Mouse (Mus musculus) spleen, adult 2 months (tissue): Measurements from ENCODE around the gene Meltf. TPM values are rescaled to one million over a fixed set of nuclear protein-coding genes. Genes with fewer than 3 reads are reported as not detected.

Experiments used
- DNase-seq, 2 experiments: peaks; one replicate each; pipeline versions ENCODE4 v3.0.0 to v3.0.0-alpha.2; 2012 to 2021; ENCODE audit warnings: low spot score in 2 of 2, low read depth in 1 of 2
- H3K27ac ChIP-seq: fragments of 200-500 bp; 2 replicates; pipeline ENCODE4 v1.5.1; 2012; ENCODE audit warnings: low read length, inconsistent platforms; ENCODE audit not compliant: insufficient read depth
- H3K27me3 ChIP-seq: fragments of 200-500 bp; 2 replicates; pipeline ENCODE4 v1.6.1; 2012; ENCODE audit warnings: mild to moderate bottlenecking, moderate library complexity, low read length, inconsistent platforms; ENCODE audit not compliant: control insufficient read depth, insufficient read depth
- H3K36me3 ChIP-seq: fragments of 200-500 bp; 2 replicates; pipeline ENCODE4 v1.6.1; 2012; ENCODE audit warnings: mild to moderate bottlenecking, low read length, inconsistent platforms; ENCODE audit not compliant: control insufficient read depth, insufficient read depth
- H3K4me1 ChIP-seq: fragments of 200-500 bp; 2 replicates; pipeline ENCODE4 v1.6.1; 2011; ENCODE audit warnings: inconsistent platforms; ENCODE audit not compliant: control insufficient read depth, insufficient read depth, insufficient read length
- H3K4me3 ChIP-seq: fragments of 200-500 bp; 2 replicates; pipeline ENCODE4 v1.5.1; 2011; ENCODE audit warnings: mild to moderate bottlenecking, inconsistent platforms; ENCODE audit not compliant: insufficient read depth, insufficient read length; ENCODE audit errors: extremely low read depth
- CTCF ChIP-seq: fragments of 200-500 bp; IDR thresholded peaks from 2 replicates; pipeline ENCODE4 v1.5.1; 2011; ENCODE audit warnings: mild to moderate bottlenecking, inconsistent platforms; ENCODE audit not compliant: insufficient read depth, insufficient read length, insufficient replicate concordance; ENCODE audit errors: extremely low read depth
- POLR2A ChIP-seq: fragments of 200-500 bp; IDR thresholded peaks from 2 replicates; pipeline ENCODE4 v1.6.1; 2011; ENCODE audit warnings: low read depth, low read length, inconsistent platforms
- WGBS: fragments of 180-500 bp; shearing (Covaris S2); methylation state at CpG from one replicate; pipeline ENCODE4 v1.1.7; 2018; 5-methylcytosine and 5-hydroxymethylcytosine counted together
- polyA plus RNA-seq: library from polyadenylated mRNA; depleted of rRNA; stranded (reverse); fragments of >200 nt; gene quantifications from 2 replicates; pipeline ENCODE4 v1.2.3, GENCODE M21; 2012

The Meltf gene
- polyA plus RNA-seq, 1 experiment, result 0.07 TPM

DNA sequence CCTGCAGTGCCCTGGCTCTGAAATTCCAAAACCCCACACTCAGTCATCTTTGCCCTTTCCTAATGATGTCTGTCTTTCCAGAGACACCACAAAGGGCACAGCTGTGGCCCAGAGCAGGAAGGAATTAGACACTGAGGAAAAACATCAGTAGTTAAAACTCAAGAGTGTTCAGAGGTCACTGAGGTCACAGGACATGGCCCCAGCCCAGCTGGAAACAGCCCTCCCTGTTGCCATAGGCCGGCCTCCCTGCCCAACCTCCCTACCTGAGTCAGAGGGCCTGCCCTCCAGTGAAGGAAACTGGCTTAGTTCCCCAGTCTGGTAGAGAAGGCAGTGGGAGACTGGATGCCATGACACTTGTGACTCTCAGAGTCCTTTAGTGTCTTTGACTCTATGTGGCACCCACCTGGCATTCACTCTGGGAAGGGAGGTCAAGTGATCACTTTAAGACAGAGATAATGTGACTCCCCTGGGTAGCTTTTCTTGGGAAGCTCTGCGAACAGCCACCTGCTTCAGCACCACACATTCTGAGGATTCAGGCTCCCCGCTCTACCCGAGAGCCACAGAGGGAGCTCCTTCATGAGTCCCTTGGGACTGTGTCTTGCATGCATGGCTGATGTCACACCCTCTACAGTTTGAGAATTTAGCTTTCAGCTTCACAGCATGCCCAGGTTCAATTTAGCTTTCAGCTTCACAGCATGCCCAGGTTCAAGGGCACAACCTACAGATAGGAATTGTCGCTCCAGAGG lies 15.0 kb downstream of the Meltf start:
- TF ChIP-seq POLR2A (no peak), CTCF (no peak)
- Histone ChIP-seq H3K36me3 (no peaks in the 10 kb centered on the region), H3K4me3 (no peak overlapping the region), H3K4me1 (peaks cover 2% of the 10 kb centered on the region; the same call in 1 of the 2 replicates), H3K27me3 (no peaks in the 10 kb centered on the region), H3K27ac (no peak overlapping the region)
- 55% methylated on average over 5 of the region's 5 CpGs for WGBS
- DNase-seq, result no peak

DNA sequence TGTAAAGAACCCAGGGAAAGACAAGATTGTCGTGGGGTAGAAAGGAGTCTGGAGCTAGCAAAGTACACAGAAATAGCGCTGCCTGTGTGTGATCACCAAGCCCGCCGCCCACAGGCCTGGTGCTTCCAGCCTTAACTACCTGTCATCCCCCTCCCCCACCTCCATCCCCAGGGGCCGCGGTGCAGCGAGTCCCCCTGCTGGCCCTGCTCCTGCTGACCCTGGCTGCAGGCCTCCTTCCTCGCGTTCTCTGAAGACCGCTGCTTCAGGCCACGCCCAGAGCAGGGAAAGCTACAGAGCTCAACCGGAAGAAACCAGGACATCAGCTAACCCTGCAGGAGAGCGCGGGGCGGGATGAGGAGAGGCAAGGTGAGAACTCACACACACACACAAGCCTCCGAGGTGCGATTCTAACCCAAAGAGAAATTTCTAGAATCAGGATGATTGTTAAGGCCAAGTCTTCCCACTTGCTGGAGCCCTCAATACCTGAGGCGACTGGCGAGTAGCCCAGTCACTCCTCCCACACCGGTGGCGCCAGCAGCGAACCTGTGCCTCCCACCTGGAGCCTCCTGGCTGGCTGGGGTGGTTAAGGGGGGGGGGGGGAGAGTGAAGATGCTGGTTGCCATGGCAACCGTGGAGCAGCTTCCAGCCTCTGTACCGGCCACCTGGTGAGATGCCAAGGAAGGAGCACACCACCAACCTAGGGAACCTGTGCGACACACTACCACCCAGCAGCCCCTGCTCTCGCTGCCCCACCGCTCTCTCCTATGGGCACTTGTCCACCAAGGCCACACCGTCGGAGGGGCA lies 18.6 kb downstream of the Meltf start:
- H3K27me3 ChIP-seq, result no peaks in the 10 kb centered on the region
- 35% methylated on average over 29 of the region's 29 CpGs for WGBS
- no peak for TF ChIP-seq CTCF
- no peak for TF ChIP-seq POLR2A
- H3K4me3 ChIP-seq, result no peak overlapping the region
- H3K36me3 ChIP-seq, result no peaks in the 10 kb centered on the region
- H3K4me1 ChIP-seq, result peaks cover 2% of the 10 kb centered on the region; the same call in 1 of the 2 replicates
- H3K27ac ChIP-seq, result no peak overlapping the region
- no peak for DNase-seq

DNA sequence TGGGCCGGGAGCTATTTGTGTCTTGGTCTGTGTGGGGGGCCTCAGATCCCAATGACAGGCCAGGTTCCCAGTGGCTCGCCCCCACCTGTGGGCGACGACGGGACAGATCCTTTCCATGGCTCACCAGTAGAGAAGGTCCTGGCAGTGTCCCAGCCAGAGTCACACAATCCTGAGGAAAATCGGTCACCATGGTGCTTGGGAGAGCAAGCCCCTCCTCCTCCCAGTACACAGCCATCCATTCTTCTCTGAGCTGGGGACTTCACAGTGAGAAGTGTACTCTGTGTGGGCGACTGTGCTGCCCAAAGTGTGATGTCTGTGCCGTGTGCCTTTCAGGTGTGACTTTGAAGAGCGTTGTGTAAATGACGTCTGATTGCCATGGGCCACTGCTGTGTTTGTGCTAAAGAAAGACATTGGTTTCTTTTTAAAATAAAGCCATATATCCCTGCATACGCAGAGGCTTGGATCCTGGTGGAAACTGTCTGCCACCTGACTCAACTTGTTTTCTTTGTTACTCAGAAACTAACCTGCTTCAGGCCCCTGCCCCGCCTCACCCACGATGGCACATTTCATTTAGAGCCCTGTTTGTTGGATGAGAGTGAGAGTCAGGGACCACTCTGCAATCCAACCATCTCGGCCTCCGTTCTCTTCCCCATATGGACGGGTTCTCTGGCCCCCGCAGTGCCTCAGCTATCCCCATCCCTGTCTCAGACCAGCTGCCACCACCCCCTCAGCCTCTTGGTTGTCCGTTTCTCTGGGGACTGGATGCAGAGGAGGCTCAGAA lies 20.1 kb downstream of the Meltf start:
- Histone ChIP-seq H3K27ac (no peak overlapping the region), H3K4me1 (peaks cover 2% of the 10 kb centered on the region; the same call in 1 of the 2 replicates), H3K36me3 (no peaks in the 10 kb centered on the region), H3K4me3 (no peak overlapping the region), H3K27me3 (no peaks in the 10 kb centered on the region)
- no peak for TF ChIP-seq POLR2A
- no peak for TF ChIP-seq CTCF
- WGBS, result 93% methylated on average over 18 of the region's 18 CpGs
- no peak for DNase-seq

DNA sequence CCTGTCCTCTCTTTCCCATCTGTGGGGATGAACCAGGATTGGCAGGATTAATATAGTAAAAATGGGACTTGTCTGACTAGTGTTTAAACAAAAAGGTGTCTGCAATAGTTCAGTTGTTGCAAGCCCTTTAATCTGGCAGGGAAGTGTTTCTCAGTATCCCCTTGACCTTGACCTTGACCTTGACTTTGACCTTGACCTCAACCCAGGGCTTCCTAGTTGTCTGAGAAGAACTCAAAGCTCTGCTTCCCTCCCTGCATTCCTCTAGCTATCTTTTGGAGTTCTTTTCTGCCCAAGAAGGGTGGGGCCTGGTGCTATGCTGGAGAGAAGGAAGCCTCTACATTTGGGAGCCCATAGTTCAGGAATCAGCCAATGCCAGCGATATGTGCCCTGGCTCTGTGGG lies 23.3 kb downstream of the Meltf start:
- no peak overlapping the region for H3K4me3 ChIP-seq

DNA sequence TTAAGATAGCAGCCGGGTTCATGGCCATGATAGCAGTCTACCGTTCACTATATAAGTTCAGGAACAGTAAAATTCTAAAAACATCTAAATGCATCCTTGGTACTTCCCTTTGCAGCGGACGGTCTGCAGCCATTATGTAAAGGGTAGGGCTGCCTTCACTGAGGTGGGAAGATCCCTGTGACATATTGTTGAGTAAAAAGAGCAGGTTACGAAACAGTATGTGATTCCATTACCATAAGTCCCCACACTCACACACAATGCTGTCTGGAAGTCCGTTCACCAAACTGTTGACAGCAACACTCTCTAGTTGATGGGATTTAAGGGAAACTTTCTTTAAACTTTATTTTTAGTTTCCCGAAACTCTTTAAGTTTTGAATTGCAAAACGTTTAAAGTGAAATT lies 24.6 kb downstream of the Meltf start:
- no peak overlapping the region for H3K4me3 ChIP-seq
- H3K36me3 ChIP-seq, result no peaks in the 10 kb centered on the region
- 0 out of 2 replicates have a peak, but pooled peaks cover 2% of the 10 kb centered on the region for H3K27me3 ChIP-seq
- DNase-seq, result no peak
- 92% methylated on average over 8 of the region's 8 CpGs for WGBS
- no peak overlapping the region for H3K27ac ChIP-seq
- H3K4me1 ChIP-seq, result no peaks in the 10 kb centered on the region
- TF ChIP-seq POLR2A (no peak), CTCF (no peak)

More for the DNA sequence above, 23.3 kb downstream of the Meltf start:
- WGBS, result 93% methylated on average over 1 of the region's 1 CpGs
- 0 out of 2 replicates have a peak, but pooled peaks cover 2% of the 10 kb centered on the region for H3K27me3 ChIP-seq
- no peak for DNase-seq
- H3K27ac ChIP-seq, result no peak overlapping the region
- no peaks in the 10 kb centered on the region for H3K36me3 ChIP-seq
- peaks cover 2% of the 10 kb centered on the region; the same call in 1 of the 2 replicates for H3K4me1 ChIP-seq
- no peak for TF ChIP-seq CTCF
- no peak for TF ChIP-seq POLR2A

DNA sequence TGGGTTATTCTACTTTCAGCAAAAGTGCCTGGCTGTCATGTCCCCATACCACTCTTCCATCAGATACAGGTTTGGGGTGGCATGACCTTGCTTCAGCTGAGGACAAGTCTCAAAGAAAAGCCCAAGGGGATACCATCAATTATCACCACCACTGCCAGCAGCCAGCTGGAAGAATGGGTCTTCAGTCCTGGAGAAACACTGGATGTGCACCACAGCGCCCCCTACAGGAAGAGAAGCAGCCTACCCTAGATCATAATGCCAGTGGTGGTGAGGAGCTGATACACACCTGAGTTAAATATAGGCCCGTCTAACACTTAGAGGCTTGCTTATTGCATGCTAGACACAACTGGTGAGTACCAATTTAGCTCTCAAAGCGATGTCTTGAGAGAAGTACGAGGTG lies 26.7 kb downstream of the Meltf start:
- Histone ChIP-seq H3K36me3 (no peaks in the 10 kb centered on the region), H3K4me1 (no peaks in the 10 kb centered on the region), H3K27ac (no peak overlapping the region), H3K4me3 (no peak overlapping the region), H3K27me3 (0 out of 2 replicates have a peak, but pooled peaks cover 2% of the 10 kb centered on the region)
- no peak for DNase-seq
- WGBS, result 77% methylated on average over 4 of the region's 4 CpGs
- TF ChIP-seq POLR2A (no peak), CTCF (no peak)
